Mouse (Mus musculus): ENCODE results near the gene Zbtb20.

Gene Zbtb20

DNA sequence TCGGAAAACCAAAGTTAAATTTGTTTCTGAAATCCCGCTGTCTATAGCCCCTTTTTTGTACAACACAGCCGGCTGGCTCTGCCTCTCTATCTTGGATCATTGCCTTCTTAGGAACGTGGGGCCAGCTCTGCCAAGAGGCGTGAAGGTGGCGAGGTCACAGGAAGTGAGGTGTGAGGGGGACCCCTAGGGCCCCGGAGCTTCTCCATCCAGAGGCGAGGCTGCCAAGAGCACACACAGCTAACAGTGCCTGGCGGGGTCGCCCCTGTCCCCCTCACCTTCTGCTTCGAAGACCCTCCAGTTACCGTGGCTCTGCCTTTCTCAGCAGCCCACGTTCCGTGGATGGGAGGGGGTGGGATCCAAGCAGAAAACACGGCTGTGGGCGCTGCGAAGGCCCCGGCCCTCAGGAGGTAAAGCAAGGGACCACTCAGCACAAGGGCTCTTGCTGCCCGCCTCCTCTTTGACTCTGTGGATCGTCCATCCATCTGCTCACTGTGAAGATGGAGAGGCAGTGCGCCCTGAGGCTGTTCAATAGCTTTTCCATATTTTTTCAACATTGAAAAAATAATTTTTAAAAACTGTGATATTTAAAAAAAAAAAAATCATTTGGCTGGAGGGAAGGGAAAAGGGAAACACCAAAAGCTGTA is 762.8 kb downstream of the Zbtb20 start:
- in situ Hi-C loops (cut with MboI, MseI): no loop called here

DNA sequence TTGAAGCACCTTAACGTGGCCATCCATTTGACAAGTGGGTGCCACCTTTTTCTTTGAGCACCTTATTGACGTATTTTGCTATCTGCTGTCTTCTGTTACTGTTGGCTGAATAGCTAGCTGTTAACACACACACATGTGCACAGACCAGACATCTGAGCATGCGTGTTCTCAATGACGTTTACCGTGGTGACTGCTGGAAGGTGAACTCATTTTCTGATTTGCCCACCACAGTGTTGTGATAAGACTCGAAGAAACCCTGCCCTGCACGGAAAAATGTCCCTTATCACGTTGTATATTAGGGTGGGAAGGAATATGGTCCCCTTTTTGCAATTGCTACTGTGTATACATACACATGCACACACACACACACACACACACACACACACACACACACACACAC is 765.5 kb downstream of the Zbtb20 start:
- in situ Hi-C loops (cut with MboI, MseI): no loop called here

DNA sequence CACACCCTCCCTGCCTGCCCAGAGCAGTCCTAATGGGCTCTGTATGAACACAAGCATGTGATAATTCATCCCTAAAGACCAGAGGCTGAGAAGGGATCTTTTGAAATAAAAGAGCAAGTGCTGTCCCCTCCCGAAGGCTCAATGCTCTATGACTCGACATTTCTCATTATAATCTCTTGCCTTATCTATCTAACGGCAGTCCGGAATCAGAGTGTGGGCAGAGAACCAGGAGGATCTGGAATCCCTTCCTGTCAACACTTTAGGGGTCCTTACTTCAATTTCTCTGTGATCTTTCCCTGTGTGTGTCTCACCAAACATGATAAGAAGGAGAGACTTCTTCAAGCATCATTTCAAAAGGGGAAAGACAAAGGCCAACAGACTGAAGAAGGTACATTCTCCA is 770.2 kb downstream of the Zbtb20 start:
- in situ Hi-C loops (cut with MboI, MseI): no loop called here

DNA sequence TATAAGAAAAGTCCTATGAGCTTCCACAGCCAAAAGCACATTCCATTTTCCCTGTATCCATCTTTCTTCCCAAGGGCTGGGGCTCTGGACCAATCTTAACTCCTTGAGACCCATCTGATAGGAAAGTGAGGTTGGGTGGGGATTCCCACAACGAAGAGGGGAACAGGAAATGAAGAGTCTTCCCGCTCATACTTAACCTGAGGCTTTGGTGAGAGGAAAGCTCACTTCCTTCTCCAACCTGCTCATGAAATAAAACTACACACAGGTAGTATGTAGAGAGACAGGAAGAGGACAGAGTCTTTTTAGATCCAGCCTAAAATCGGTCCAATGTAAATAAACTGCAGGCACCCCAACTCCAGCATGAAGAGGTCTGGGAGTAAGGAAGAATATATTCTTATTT is 771.3 kb downstream of the Zbtb20 start:
- in situ Hi-C loops (cut with MboI, MseI): no loop called here

DNA sequence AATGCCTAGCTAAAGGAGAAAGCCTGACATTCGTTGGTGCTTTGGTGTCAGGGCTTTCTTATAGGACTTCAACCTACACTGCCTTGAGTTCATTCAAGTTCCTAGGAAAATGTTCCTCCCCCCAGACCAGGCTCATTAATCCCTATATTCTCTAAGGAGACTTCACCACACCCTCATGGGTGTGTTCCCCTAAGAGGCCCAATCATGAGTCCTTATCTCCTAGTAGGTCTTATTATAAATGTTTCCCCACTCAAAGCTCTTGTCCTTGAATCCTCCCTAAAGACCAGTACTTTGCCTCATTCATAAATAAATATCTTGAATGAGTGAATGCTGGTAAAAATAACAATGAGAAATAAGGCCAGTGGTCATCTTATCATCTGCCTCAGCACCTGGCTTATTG is 772.0 kb downstream of the Zbtb20 start:
- in situ Hi-C loops (cut with MboI, MseI): no loop called here

DNA sequence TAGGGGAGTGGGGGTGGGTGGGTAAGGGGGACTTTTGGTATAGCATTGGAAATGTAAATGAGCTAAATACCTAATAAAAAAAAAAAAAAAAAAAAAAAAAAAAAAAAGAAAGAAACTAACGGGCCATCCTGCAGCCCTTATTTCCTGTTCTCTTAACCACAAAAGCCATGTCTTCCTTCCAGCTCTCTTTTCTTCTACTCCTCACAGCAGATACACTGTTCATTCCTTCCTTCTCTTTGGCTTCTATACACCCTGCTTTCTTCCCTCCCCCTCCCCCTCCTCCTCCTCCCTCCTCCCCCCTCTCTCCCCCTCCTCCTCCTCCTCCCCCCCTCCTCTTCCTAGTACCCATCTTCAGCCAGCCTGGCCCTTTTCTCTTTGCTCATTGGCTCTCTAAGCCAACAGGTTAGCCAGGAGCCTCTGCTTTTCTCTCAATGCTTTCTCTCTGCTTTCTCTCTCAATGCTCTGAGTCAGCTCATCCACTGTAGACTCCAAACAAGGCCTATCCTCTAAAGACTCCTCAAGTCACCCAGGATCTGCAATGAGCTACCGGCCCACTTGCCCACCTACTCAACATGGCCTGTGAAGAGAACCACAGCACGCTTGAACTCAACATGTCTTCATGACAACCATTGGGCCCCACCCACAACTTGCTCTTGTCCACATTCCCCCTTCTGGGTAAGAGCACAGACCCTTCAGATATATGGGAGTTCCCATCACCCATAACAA is 774.8 kb downstream of the Zbtb20 start:
- in situ Hi-C loops (cut with MboI, MseI): no loop called here

DNA sequence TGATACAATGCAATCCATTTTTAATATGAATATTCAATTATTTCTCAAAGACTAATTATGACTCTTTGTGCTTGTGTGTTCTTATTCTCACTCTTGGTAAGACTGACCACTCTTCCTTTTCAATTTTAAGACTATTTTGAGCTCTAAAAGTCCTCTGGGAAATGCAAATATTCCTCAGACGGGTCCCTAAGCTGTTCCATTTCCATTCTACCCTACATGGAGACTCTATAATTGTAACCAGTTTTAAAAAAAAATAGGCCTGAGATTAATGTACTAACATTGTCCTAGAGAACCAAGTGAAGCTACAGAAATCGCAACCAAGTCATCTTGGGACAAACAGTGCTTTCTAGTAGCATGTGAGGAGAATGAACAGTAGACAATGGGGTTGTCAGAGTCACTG is 777.6 kb downstream of the Zbtb20 start:
- in situ Hi-C loops (cut with MboI, MseI): no loop called here

DNA sequence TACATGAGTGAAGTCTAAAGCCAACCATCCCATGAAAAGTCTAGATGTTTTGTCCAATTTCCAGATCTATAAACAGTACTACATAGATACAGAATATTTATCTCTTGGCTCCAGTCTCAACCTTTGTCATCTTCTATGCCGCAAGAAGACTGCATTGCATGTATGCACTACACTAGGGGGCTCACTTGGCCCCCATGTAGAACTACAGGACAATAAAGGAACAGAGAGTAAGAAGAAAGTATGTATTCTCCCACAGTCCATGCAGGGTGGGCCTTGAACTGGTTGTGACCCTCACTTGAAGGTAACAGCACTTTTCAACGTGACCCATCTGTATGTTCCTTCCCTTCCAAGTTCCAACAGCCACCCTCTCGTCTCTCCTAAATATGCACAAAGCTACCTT is 778.6 kb downstream of the Zbtb20 start:
- in situ Hi-C loops (cut with MboI, MseI): no loop called here

DNA sequence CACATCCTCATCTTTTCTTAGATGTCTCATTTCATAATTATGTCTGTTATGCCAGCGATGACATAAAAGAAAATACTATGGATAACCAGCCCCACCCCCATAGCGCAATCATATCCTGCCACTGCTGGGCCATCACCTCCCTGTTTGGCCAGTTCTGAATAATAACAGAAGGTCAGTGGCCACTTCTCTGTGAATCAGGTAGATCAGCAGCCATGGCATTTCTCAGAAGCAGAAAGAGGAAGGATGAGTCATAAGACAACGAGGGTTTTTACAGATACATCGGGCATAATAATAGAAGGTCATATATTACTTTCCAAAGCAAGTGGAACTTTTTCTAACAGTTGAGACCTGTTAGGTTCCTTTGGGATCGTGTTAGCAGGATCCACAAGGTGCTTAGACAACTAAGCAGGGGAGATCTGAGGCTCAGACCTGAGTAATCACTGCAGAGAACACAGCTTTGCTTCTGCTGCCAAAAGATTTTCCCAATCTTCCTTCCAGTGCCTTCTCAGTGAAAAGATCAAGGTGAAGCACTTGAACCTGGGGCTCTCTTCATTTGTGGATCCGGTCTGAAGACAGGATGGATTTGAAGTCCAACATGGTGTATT is 779.6 kb downstream of the Zbtb20 start:
- in situ Hi-C loops (cut with MboI, MseI): loop anchor here (5.0 kb wide), 1 partner anchor 42 kb away; no protein-coding TSS in a partner anchor

DNA sequence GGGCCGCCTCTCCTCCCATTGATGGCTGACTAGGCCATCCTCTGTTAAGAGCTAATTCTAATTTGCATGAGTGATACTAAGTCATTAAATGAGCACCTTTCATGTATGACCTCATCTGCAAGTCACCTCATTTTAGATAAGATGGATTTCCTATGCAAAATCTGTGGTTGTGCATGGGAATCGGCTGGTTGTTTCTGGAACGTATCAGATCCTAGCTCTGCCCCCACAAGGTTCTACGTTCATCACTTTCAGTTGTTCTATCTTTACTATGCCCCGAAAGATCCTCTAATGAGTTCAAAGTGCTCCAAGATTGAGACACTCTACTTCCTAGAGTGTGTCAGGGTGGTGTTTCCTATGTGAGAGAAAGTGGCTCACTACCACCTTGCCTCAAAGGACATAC is 785.9 kb downstream of the Zbtb20 start:
- in situ Hi-C loops (cut with MboI, MseI): no loop called here

DNA sequence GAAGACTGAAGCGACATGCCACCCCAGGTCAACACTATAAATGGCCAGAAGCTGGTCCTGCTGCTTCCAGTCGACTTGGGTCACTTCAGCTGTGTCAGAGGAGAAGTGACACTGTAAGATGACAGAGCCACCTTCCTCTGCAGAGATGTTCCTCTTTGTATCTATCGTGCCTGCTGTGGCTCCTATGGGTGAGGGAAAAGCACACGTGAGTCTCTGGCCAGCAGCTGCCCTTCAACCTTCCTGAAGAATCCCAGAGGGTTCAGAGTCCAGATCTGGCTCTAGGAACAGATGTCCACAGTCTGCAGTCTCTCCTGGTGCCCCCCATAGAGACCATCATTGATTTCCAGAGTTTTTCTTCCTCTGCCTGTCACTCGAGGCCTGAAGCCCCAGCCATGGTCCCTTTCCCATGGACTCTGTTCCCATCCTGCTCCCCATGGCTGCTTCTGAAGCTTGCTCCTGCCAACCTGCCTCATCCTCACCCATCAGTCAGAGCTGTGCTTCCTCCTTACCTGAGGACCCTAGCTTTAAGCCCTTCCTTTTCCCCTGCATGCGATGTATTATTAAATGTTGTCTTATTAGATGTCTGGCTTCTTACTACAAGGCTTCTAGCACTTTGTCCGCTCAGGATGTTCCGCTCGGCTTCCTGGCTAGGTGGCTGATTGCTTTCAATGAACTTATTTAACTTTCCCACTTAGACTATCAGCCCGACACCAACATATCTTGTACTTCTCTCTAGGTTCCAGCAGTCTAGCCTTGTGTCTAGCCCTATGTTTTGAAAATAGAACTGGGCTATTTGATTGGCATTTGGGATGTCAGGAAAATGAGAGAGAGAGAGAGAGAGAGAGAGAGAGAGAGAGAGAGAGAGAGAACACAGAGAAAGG is 786.7 kb downstream of the Zbtb20 start:
- in situ Hi-C loops (cut with MboI, MseI): no loop called here

DNA sequence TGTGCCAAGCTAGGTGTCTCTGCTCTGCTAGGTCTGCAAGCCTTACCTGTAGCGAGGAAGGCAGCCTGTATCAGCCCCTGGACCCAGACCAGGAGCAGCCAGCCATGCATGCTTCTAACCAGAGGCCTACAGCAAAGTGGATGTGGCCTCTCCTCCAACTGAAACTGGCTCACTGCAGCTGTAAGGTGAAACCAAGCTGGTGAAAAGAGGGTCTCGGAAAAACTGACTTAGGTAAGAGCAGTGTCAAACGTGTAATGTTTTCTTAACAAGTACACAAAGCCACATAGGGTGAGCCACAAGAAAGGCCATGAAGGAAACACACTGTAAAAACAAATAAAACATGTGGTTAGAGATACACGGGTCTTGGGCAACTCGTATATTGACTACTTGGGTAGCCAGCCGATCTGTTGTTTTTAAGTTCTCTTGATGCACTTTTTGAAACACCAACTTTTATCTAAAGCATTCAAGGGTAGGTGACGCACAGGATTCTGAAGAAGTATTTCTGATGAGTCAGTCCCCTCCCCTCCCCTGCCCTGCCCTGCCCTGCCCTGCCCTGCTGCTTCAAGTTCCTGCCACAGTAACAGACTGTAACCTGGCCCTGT is 788.4 kb downstream of the Zbtb20 start, which contains the start of gene Tigit:
TSS of gene Tigit (minus strand) at position 169 of the 602 bp plus-strand sequence.
- in situ Hi-C loops (cut with MboI, MseI): no loop called here

DNA sequence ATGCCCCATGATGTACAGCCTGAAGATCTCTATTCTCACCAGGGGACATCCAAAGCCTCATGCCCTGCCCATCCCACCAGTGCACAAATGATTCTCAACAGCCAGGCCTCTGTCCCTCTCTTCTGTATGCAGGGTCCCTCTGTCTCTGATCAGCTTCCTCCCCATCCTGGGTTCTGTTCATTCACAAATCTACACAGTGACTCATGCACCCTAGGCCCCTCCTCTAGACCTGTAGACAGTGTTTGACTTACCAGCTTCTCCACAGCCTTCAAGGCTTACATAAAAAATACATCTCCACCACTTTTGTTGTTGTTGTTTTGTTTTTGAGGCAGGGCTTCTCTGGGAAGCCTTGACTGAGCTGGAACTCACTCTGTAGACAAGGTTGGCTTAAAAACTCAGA is 789.2 kb downstream of the Zbtb20 start:
- in situ Hi-C loops (cut with MboI, MseI): no loop called here

DNA sequence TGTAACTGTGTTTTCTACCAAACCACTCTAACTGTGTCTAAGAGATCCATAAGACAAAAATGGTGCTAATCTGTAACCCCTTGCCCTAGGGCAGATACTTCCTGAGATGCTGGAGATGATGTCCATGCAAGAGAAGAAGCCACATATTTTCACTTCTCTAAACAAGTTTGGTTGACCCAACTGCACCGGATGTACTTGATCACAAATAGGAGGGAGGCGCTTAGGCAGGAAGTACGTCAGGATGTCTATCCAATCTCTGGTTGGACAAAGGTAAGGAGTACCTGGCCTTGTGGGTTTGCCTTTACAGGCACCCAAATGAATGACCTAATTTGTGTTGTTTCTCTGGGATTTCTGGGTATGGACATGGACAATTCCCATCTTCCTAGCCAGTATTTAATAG is 792.6 kb downstream of the Zbtb20 start:
- in situ Hi-C loops (cut with MboI, MseI): no loop called here

DNA sequence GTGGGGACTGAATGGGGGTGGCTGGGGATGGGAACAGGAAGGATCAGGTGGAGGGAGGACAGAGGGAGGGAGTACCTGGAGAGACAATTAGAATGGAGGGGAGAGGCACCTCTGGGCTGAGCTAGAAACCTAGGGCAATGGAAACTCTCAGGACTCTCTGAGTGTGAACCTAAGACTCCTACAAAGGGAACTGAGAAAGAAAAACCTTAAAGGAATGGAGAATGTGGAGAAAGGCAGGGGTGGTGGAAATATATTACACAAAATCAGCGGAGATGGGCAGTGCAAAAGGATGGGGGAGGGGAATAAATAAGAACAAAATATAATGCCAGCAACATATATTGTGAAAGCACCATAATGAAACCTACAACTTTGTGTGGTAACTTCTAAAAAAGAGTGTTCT is 796.3 kb downstream of the Zbtb20 start:
- in situ Hi-C loops (cut with MboI, MseI): no loop called here

DNA sequence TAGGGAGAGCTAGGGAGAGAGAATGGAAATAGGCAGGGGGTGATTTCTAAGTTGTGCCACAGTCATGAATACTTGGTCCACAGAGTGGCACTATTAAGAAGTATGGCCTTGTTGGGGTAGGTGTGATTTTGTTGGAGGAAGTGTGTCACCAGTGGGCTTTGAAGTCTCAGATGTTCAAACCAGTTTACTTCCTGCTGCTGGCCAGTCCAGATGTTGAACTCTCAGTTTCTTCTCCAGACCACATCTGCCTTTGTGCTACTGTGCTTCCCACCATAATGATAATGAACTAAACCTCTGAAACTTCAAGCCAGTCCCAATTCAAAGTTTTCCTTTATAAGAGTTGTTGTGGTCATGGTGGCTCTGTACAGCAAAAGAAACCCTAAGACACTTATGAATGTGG is 797.0 kb downstream of the Zbtb20 start:
- in situ Hi-C loops (cut with MboI, MseI): no loop called here

DNA sequence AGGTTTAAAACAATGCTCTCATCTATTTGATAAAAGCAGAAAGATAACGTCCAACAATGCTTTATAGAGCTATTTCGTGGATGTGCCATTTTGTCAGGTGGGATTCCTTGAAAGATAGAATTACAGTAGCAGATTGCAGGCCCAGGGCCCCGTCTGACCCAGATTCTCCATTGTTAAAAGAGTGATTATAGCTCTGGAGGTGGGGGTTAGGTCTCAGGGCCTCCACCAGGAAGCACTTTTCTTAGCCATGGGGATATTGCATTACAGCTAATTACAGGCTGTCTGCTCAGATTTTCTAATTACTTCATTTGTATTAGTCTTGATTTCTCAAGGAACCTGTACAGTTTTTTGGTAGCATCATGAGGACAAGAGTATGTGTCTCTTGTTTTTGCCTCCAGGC is 798.7 kb downstream of the Zbtb20 start:
- in situ Hi-C loops (cut with MboI, MseI): no loop called here

DNA sequence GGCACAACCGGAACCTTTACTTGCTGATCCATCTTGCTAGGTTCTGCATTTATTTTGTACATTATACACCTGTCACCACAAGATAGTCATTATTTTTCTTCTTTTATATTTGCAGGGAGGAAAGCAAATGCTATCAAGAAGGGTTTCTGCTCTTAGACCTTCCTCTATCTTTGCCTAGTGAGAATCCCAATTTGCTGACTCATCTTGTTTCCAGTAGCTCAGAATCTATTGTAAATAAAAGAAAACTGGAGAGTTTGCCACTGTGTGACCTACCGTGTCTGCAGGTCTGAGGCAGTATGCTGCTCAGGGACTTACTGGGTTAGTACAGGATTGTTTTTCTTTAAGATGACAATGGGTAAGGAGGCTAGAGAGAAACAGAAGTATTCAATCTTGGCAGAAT is 812.3 kb downstream of the Zbtb20 start:
- in situ Hi-C loops (cut with MboI, MseI): no loop called here

DNA sequence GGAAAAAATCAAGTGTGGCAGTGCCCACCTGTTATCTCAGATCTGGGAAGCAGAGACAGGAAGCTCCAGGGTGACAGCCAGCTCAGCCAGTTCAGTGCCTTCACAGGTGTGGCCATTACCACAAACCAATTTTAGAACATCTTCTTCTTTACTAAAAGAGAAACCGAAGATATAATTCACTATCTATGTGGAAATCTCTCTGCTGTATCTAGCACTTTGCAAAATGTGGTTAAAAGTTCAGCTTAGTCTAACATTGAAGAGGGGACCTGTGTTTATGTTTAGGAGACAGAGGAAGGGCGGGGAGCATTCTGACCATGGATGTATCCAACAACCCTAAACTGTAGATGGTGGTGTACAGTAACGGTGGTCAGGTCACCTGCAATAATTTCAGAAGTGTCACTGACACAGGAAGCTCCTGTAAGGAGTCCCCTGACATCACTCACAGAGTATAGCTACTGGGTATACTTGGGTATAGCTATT is 814.6 kb downstream of the Zbtb20 start:
- in situ Hi-C loops (cut with MboI, MseI): no loop called here

DNA sequence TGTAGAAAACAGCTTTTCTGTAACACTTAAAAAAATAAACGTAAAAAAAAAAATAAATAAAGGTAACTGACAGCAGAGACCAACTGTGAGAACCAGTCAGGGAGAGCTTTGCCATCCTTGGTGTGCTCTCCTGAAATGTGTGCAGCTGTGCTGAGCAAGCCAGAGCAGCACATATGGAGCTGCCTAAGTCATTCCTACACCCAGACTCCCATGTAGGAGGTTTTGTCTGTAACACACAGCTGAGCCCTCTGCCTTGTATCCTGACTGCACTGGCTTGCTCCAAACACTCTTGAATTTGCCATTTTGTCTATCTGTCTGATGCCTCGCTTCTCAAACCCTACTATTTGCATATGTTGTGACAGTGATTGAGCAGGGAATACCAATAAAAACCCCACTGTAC is 815.2 kb downstream of the Zbtb20 start:
- in situ Hi-C loops (cut with MboI, MseI): no loop called here

DNA sequence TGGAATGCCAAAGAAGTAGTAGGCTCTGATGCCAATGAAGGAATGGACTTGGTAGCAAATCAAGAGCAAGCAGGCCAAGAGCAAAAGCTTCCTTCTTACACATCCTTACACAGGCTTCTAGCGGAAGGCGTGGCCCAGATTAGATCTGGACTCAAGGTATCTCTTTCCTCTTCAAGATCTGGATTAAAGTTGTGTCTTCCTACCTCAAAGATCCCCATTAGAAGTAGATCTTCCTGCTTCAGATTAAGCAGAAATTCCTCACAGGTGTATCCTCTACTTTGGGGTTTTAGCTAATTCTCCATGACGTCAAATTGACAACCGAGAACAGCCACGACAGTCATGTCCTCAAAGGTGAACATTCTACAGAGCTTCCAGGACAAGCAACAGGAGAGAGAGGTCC is 816.1 kb downstream of the Zbtb20 start:
- in situ Hi-C loops (cut with MboI, MseI): no loop called here

All from T-helper 1 cell (primary cell).